Mouse (Mus musculus): ENCODE data around the gene Zmynd8. TPM values are rescaled to one million over a fixed set of nuclear protein-coding genes. Genes with fewer than 3 reads are reported as not detected.

The Zmynd8 gene
- total and polyA plus RNA-seq, 2 experiments from 2014 or later, result 56.8 to 73.4 TPM

DNA sequence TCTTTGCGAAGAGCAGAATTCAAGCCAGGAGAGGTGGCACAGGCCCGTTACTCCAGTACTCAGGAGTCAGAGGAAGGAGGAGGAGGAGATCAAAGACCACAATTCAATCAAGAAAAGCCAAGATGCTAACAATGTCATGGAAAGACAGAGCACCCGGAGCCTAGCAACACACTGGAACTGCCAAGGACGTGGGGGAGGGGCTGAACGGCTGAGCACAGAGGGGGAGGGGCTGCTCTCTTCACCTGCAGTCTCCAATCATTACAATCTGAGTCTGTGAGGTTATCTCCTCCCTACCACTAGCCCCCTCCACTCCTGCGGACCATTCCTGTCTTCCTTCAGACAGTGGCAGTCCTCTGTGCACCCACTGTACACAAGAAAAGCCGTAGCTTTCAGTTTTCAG lies 107.8 kb downstream of the Zmynd8 start:
- WGBS, result 52% methylated on average over 6 of the region's 7 CpGs
- DNase-seq (ENCODE audit: low spot score) (peak; percentile 47), ATAC-seq (ENCODE audit: low FRiP score) (no peak)
- TF ChIP-seq CTCF (IDR thresholded peaks at IDR 0.05), result no peak
- Histone ChIP-seq H3K4me1 (ENCODE audit: insufficient read depth, low read length) (no peaks in the 10 kb centered on the region), H3K36me3 (ENCODE audit: insufficient read depth, low read length) (peaks cover 63% of the 10 kb centered on the region), H3K4me3 (ENCODE audit: low read depth, low read length) (no peak overlapping the region), H3K4me2 (ENCODE audit: low read depth, low read length, poor library complexity, severe bottlenecking) (no peak overlapping the region), H3K9ac (replicated peaks; ENCODE audit: low read length, poor library complexity, severe bottlenecking) (no peak overlapping the region), H3K27ac (ENCODE audit: low read depth, low read length) (peak overlapping the region; percentile 47; the same call in 1 of the 2 replicates), H3K9me3 (ENCODE audit: low read length) (no peaks in the 10 kb centered on the region), H3K27me3 (ENCODE audit: insufficient read depth, low read length) (no peaks in the 10 kb centered on the region)

- no peak overlapping the region for H3K27ac ChIP-seq (ENCODE audit: low read depth, low read length)
- 95% methylated on average over 3 of the region's 3 CpGs for WGBS
- ATAC-seq (ENCODE audit: low FRiP score) (no peak), DNase-seq (ENCODE audit: low spot score) (no peak)
- TF ChIP-seq CTCF (IDR thresholded peaks at IDR 0.05), result no peak
- H3K4me1 ChIP-seq (ENCODE audit: insufficient read depth, low read length), result no peaks in the 10 kb centered on the region
- H3K9me3 ChIP-seq (ENCODE audit: low read length), result no peaks in the 10 kb centered on the region
- peaks cover 70% of the 10 kb centered on the region for H3K36me3 ChIP-seq (ENCODE audit: insufficient read depth, low read length)
- no peak overlapping the region for H3K9ac ChIP-seq (replicated peaks; ENCODE audit: low read length, poor library complexity, severe bottlenecking)
- H3K27me3 ChIP-seq (ENCODE audit: insufficient read depth, low read length), result no peaks in the 10 kb centered on the region
- H3K4me3 ChIP-seq (ENCODE audit: low read depth, low read length), result no peak overlapping the region
- no peak overlapping the region for H3K4me2 ChIP-seq (ENCODE audit: low read depth, low read length, poor library complexity, severe bottlenecking)
Observed at GRCm38 (mm10) chr2:165789667-165790066, 109.1 kb downstream of the Zmynd8 start.

DNA sequence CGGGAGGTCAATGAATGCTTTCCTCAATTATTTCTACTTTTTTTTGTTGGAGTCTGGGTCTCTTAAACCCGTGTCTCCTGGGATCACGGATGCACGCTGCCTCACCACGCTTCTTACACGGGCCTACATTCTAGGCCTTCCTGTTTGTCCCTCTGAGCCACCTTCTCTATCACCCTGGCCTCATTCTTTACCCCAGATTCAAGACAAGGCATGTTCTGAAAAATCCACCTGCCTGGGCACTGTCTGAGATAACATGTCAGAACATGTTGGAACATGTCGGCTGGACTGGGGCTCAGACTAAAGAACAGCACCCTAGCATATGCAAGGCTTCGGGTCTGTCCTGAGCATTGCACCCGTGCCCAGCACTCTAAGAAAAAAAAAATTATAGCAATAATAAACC lies 110.0 kb downstream of the Zmynd8 start:
- DNase-seq (ENCODE audit: low spot score), result no peak
- Histone ChIP-seq H3K9ac (replicated peaks; ENCODE audit: low read length, poor library complexity, severe bottlenecking) (no peak overlapping the region), H3K27ac (ENCODE audit: low read depth, low read length) (no peak overlapping the region), H3K4me1 (ENCODE audit: insufficient read depth, low read length) (no peaks in the 10 kb centered on the region), H3K4me2 (ENCODE audit: low read depth, low read length, poor library complexity, severe bottlenecking) (no peak overlapping the region), H3K9me3 (ENCODE audit: low read length) (no peaks in the 10 kb centered on the region), H3K4me3 (ENCODE audit: low read depth, low read length) (no peak overlapping the region), H3K36me3 (ENCODE audit: insufficient read depth, low read length) (peaks cover 72% of the 10 kb centered on the region), H3K27me3 (ENCODE audit: insufficient read depth, low read length) (no peaks in the 10 kb centered on the region)
- 94% methylated on average over 9 of the region's 9 CpGs for WGBS
- no peak for TF ChIP-seq CTCF (IDR thresholded peaks at IDR 0.05)
- ATAC-seq (ENCODE audit: low FRiP score), result no peak

GRCm38 (mm10) chr2:165788005-165788404 lies 110.8 kb downstream of the Zmynd8 start:
- Histone ChIP-seq H3K36me3 (ENCODE audit: insufficient read depth, low read length) (peaks cover 74% of the 10 kb centered on the region), H3K4me1 (ENCODE audit: insufficient read depth, low read length) (no peaks in the 10 kb centered on the region), H3K9ac (replicated peaks; ENCODE audit: low read length, poor library complexity, severe bottlenecking) (no peak overlapping the region), H3K9me3 (ENCODE audit: low read length) (no peaks in the 10 kb centered on the region), H3K4me2 (ENCODE audit: low read depth, low read length, poor library complexity, severe bottlenecking) (no peak overlapping the region), H3K27me3 (ENCODE audit: insufficient read depth, low read length) (no peaks in the 10 kb centered on the region), H3K27ac (ENCODE audit: low read depth, low read length) (no peak overlapping the region), H3K4me3 (ENCODE audit: low read depth, low read length) (no peak overlapping the region)
- ATAC-seq (ENCODE audit: low FRiP score), result no peak
- peak; percentile 94 for DNase-seq (ENCODE audit: low spot score)
- no peak for TF ChIP-seq CTCF (IDR thresholded peaks at IDR 0.05)
- 52% methylated on average over 11 of the region's 11 CpGs for WGBS

DNA sequence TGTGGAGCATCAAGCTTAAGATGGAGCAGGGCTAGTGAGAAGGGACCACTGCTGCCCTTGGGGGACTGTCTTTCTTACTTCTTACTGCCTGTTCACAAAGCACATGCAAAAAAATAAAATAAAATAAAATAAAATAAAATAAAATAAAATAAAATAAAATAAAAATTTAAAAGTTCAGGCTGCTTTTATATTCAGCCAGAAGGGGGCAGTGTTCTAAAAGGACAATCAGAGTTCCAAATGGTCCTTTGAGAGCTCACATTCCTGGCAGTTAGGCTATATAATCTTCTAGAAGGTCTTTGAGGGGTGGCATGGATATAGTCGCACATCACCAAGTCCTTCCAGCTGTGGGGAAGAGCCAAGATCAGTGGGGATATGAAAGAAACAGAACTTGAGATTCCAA lies 112.3 kb downstream of the Zmynd8 start:
- no peak overlapping the region for H3K4me3 ChIP-seq (ENCODE audit: low read depth, low read length)
- peak; percentile 60 for DNase-seq (ENCODE audit: low spot score)
- peaks cover 64% of the 10 kb centered on the region for H3K36me3 ChIP-seq (ENCODE audit: insufficient read depth, low read length)
- no peak overlapping the region for H3K4me2 ChIP-seq (ENCODE audit: low read depth, low read length, poor library complexity, severe bottlenecking)
- WGBS, result 66% methylated on average over 1 of the region's 1 CpGs
- no peak overlapping the region for H3K9ac ChIP-seq (replicated peaks; ENCODE audit: low read length, poor library complexity, severe bottlenecking)
- TF ChIP-seq CTCF (IDR thresholded peaks at IDR 0.05), result peak; percentile 61
- no peak overlapping the region for H3K27ac ChIP-seq (ENCODE audit: low read depth, low read length)
- ATAC-seq (ENCODE audit: low FRiP score), result no peak
- no peaks in the 10 kb centered on the region for H3K4me1 ChIP-seq (ENCODE audit: insufficient read depth, low read length)
- H3K27me3 ChIP-seq (ENCODE audit: insufficient read depth, low read length), result no peaks in the 10 kb centered on the region
- H3K9me3 ChIP-seq (ENCODE audit: low read length), result no peaks in the 10 kb centered on the region

GRCm38 (mm10) chr2:165785312-165786036 lies 113.3 kb downstream of the Zmynd8 start:
- no peak for ATAC-seq (ENCODE audit: low FRiP score)
- WGBS, result 87% methylated on average over 20 of the region's 20 CpGs
- Histone ChIP-seq H3K9me3 (ENCODE audit: low read length) (no peaks in the 10 kb centered on the region), H3K9ac (replicated peaks; ENCODE audit: low read length, poor library complexity, severe bottlenecking) (no peak overlapping the region), H3K4me2 (ENCODE audit: low read depth, low read length, poor library complexity, severe bottlenecking) (no peak overlapping the region), H3K27me3 (ENCODE audit: insufficient read depth, low read length) (no peaks in the 10 kb centered on the region), H3K36me3 (ENCODE audit: insufficient read depth, low read length) (peaks cover 56% of the 10 kb centered on the region), H3K4me1 (ENCODE audit: insufficient read depth, low read length) (no peaks in the 10 kb centered on the region), H3K27ac (ENCODE audit: low read depth, low read length) (no peak overlapping the region), H3K4me3 (ENCODE audit: low read depth, low read length) (no peak overlapping the region)
- no peak for DNase-seq (ENCODE audit: low spot score)
- TF ChIP-seq CTCF (IDR thresholded peaks at IDR 0.05), result no peak
